Mouse (Mus musculus) myocyte (in vitro differentiated cells): Measurements from ENCODE around the gene Cdc26.

Experiments
- E2F4 ChIP-seq: IDR thresholded peaks from one replicate; pipeline ENCODE4 v1.6.1; 2011; ENCODE audit warnings: mild to moderate bottlenecking, control low read depth, moderate library complexity; ENCODE audit not compliant: insufficient read depth
- MAX ChIP-seq: IDR thresholded peaks from one replicate; pipeline ENCODE4 v1.6.1; 2011; ENCODE audit warnings: low read depth, mild to moderate bottlenecking, control low read depth
- MYOD1 ChIP-seq, 3 experiments: IDR thresholded peaks; one replicate each; pipeline ENCODE4 v1.6.1; 2011; ENCODE audit warnings: control low read depth in 2 of 3, low read depth in 2 of 3, mild to moderate bottlenecking in 2 of 3, moderate library complexity in 1 of 3; ENCODE audit not compliant: insufficient read length in 2 of 3, control insufficient read depth in 1 of 3
- MYOG ChIP-seq, 3 experiments: IDR thresholded peaks; one replicate each; pipeline ENCODE4 v1.6.1; 2011; ENCODE audit warnings: control low read depth in 2 of 3, low read depth in 2 of 3, mild to moderate bottlenecking in 2 of 3; ENCODE audit not compliant: insufficient read length in 2 of 3, control insufficient read depth in 1 of 3, insufficient read depth in 1 of 3
- POLR2A ChIP-seq: IDR thresholded peaks from one replicate; pipeline ENCODE4 v1.6.1; 2011; ENCODE audit warnings: low read depth, mild to moderate bottlenecking, control low read depth, moderate library complexity; ENCODE audit not compliant: insufficient read length
- POLR2AphosphoS2 ChIP-seq: IDR thresholded peaks from one replicate; pipeline ENCODE4 v1.6.1; 2011; ENCODE audit warnings: low read depth, control low read depth; ENCODE audit not compliant: insufficient read length
- TCF12 ChIP-seq: IDR thresholded peaks from one replicate; pipeline ENCODE4 v1.6.1; 2011; ENCODE audit warnings: mild to moderate bottlenecking, control low read depth; ENCODE audit not compliant: poor library complexity, insufficient read depth, severe bottlenecking
- TCF3 ChIP-seq: IDR thresholded peaks from one replicate; pipeline ENCODE4 v1.6.1; 2011; ENCODE audit warnings: low read depth, control low read depth; ENCODE audit not compliant: insufficient read length
- USF1 ChIP-seq: IDR thresholded peaks from one replicate; pipeline ENCODE4 v1.6.1; 2011; ENCODE audit warnings: low read depth, mild to moderate bottlenecking, control low read depth, moderate library complexity

- TF ChIP-seq USF1 (no peak), TCF12 (no peak), E2F4 (no peak), TCF3 (no peak), MYOD1 (IDR thresholded peaks at IDR 0.05; ENCODE audit: control insufficient read depth in 1 of 3, insufficient read length in 2 of 3, low read depth in 2 of 3) (no peak), MYOG (IDR thresholded peaks at IDR 0.05; ENCODE audit: control insufficient read depth in 1 of 3, insufficient read depth in 1 of 3, insufficient read length in 2 of 3, low read depth in 2 of 3) (no peak), POLR2A (no peak), POLR2AphosphoS2 (no peak), MAX (no peak)
Measured at GRCm38 (mm10) chr4:62344000-62344399, 64.4 kb downstream of the Cdc26 start.
